Mouse (Mus musculus) midbrain, embryonic 10.5 days (tissue): ENCODE measurements around the gene S1pr5. TPM values are rescaled to one million over a fixed set of nuclear protein-coding genes. Genes with fewer than 3 reads are reported as not detected.

ENCODE experiments used
- DNase-seq: peaks from one replicate; pipeline ENCODE4 v3.0.0-alpha.2; 2017; ENCODE audit warnings: low spot score
- H3K27ac ChIP-seq: fragments of 300-500 bp; sonication (generic); replicated peaks from 2 replicates; pipeline ENCODE4 v1.5.1; 2016; ENCODE audit warnings: mild to moderate bottlenecking
- H3K27me3 ChIP-seq: fragments of 300-500 bp; sonication (generic); 2 replicates; pipeline ENCODE4 v1.6.1; 2016; ENCODE audit warnings: low read depth, mild to moderate bottlenecking; ENCODE audit not compliant: poor library complexity, severe bottlenecking
- H3K36me3 ChIP-seq: fragments of 300-500 bp; sonication (generic); 2 replicates; pipeline ENCODE4 v1.6.1; 2016; ENCODE audit warnings: mild to moderate bottlenecking, moderate library complexity
- H3K4me1 ChIP-seq: fragments of 300-500 bp; sonication (generic); 2 replicates; pipeline ENCODE4 v1.6.1; 2016
- H3K4me3 ChIP-seq: fragments of 300-500 bp; sonication (generic); 2 replicates; pipeline ENCODE4 v1.5.1; 2016; ENCODE audit warnings: mild to moderate bottlenecking, moderate library complexity
- H3K9me3 ChIP-seq: fragments of 300-500 bp; sonication (generic); replicated peaks from 2 replicates; pipeline ENCODE4 v1.6.1; 2016; ENCODE audit warnings: mild to moderate bottlenecking
- WGBS: fragments of 180-500 bp; shearing (Covaris S2); methylation state at CpG from one replicate; pipeline ENCODE4 v1.1.7; 2016; 5-methylcytosine and 5-hydroxymethylcytosine counted together
- polyA plus RNA-seq: library from polyadenylated mRNA; unstranded; fragments of >200 nt; fragmentation: Nextera tagmentation; extraction: Ambion mirVana; gene quantifications from 2 replicates; pipeline ENCODE4 v1.2.1, GENCODE M21; 2016

S1pr5 gene
- polyA plus RNA-seq, 1 experiment from 2014 or later, result 0.11 TPM

DNA sequence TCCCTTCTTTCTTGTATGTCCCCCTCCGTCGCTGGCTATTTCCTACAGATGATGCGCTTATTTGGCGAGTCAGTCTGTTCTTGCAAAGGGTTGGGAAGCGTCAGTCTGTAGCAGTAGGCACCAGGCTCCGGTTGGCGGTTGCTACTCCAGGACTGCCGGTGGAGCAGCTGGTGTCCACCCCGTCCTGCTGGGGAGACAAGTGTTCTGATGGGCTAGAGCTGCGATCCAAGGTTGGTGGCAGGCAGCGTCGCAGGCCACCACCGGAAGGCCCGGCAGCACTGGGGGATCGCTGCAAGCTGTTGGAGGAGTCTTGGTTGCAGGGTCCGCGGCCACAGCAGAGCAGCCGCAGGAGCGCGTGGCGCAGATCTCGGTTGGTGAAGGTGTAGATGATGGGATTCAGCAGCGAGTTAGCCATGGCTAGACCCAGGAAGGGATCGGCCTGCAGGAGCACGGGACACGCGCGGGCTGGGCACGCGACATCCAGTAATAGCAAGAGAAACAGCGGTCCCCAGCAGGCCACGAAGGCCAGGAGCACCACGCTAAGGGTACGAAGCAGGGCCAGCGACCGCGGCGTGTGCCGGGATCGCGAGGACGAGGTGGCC, 4.3 kb downstream of the S1pr5 start:
- WGBS, result 6% methylated on average over 42 of the region's 42 CpGs

DNA sequence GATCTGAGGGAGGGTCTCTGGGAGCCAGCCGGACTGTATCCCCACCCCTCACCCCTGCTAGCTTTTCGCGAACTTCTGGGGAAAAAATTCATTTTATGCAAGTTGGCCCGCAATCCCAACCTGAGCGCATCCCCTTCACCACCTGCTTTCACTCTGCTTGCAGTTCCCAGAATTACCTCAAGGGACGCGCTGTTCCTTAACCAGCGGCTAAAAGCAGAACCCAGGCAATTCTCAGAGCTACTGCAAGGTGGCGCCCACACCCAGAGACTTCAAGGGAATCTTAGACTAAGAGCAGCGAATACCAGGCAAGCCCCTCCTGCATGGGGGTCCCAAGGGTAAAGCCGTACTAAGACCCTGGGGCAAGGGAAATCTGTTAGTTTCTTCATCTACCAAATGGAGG, 6.9 kb downstream of the S1pr5 start:
- peak overlapping the region; percentile 29; the same call in 1 of the 2 replicates for H3K4me3 ChIP-seq
- WGBS, result 5% methylated on average over 11 of the region's 11 CpGs
- H3K36me3 ChIP-seq, result peaks cover 7% of the 10 kb centered on the region; the same call in 1 of the 2 replicates
- peak; percentile 87 for DNase-seq
- peaks cover 43% of the 10 kb centered on the region for H3K4me1 ChIP-seq
- H3K9me3 ChIP-seq, result peaks cover 8% of the 10 kb centered on the region; the same call in 1 of the 2 replicates
- H3K27me3 ChIP-seq, result peaks cover 68% of the 10 kb centered on the region
- H3K27ac ChIP-seq, result no peak overlapping the region

More for the DNA sequence above, 4.3 kb downstream of the S1pr5 start:
- DNase-seq, result no peak
- Histone ChIP-seq H3K27me3 (peaks cover 94% of the 10 kb centered on the region), H3K27ac (no peak overlapping the region), H3K4me3 (peak overlapping the region; percentile 51), H3K36me3 (no peaks in the 10 kb centered on the region), H3K9me3 (peaks cover 8% of the 10 kb centered on the region; the same call in 1 of the 2 replicates), H3K4me1 (peaks cover 33% of the 10 kb centered on the region)

DNA sequence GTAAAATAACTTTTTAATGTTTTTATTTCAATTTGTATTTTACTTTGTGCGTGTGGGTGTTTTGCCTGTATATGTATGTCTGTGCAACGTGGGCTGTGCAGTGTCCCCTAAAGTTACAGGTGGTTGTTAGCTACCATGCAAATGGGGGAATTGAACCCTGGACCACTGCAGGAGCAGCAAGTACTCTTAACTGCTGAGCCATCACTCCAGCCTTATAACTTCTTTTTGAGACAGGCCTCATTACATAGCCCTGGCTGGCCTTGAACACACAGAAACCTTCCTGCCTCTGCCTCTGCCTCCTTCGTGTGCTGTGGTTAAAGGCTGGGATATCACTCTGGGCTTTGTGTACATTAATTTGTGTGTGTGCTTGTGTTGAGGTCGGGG, 8.8 kb downstream of the S1pr5 start:
- H3K4me3 ChIP-seq, result peak overlapping the region; percentile 76
- peaks cover 50% of the 10 kb centered on the region for H3K27me3 ChIP-seq
- WGBS, result 41% methylated on average over 4 of the region's 4 CpGs
- peaks cover 8% of the 10 kb centered on the region; the same call in 1 of the 2 replicates for H3K9me3 ChIP-seq
- no peak for DNase-seq
- H3K27ac ChIP-seq, result peak overlapping the region; percentile 99; the same call in 1 of the 2 replicates
- peaks cover 24% of the 10 kb centered on the region for H3K36me3 ChIP-seq
- H3K4me1 ChIP-seq, result peaks cover 35% of the 10 kb centered on the region

DNA sequence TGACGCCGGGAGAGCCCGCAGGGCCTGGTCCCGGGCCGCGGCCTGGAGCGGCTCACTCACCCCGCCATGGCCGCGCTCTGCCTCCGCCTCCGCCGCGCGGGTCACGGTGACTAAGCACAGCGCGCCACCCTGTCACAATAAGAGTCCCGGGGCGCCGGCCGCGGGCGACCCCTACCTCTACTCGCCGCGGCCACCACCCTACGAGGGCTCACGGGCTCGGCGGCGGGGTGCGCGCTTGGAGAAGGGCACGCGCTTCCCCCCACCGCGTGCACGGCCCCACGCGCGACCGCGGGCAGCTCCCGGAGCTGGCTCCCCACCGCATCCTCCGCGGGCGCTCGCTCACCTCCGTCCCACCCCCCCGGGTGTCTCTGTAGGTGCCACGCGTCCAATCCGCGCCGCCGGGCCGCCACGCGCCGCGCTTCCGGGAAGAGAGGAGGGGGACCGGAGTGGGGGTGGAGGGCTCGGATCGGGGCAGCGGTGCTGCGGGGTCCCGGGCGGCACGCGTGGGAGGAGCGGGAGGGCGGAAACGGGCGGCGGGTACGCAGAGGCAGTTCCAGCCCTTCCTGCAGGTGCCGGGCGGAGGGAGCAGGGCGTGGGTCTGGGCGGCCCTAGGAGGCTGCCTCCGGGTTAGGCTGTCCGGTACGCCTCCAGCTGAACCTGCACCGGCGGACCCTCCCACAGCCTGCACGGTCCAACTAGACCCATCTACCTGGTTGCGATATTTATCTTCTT, 9.3 kb downstream of the S1pr5 start, which contains the start of gene Keap1:
Gene Keap1 (minus strand): TSS at position 629 of the 732 bp plus-strand sequence.
- peaks cover 30% of the 10 kb centered on the region for H3K36me3 ChIP-seq
- peak; percentile 84 for DNase-seq
- peak within 1 kb of the TSS; percentile 99 for H3K27ac ChIP-seq
- under 1% methylated on average over 88 of the region's 90 CpGs for WGBS
- peak within 1 kb of the TSS; percentile 76 for H3K4me3 ChIP-seq
- peaks cover 45% of the 10 kb centered on the region for H3K27me3 ChIP-seq
- peaks cover 8% of the 10 kb centered on the region; the same call in 1 of the 2 replicates for H3K9me3 ChIP-seq
- peaks cover 29% of the 10 kb centered on the region for H3K4me1 ChIP-seq

DNA sequence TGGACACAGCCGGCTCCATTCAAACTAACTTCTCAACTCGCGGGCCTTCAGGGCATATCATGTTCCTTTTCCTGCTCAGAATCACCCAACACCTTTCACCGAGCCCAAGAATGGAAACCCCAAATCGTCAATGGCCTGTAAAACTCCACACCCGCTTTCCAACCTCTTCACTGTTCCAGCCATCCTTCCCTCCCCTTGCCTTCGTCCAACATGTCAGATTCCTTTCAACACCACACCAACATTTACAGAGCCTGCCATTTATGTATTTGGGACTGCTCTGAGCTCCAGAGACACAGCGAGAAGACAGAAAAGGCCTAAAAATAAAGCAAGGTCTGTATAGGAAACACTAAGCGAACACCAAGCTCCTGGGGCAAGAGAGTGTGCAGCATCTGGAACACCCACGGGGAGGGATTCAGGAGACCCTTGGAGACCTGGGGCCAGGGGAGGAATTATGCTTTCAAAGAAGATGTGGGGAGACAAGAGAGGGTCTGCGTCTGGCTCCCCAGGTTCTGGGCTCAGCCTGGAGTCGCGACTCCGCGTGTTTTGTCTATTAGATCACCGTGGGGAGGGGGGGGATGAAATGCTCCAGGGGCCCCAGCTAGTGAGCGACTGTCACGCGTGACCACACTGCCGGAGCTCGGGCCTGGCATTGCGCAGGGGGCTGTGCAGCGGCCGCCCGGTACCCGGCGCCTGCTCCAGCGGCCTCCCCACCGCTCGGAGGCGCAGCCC, 10.1 kb downstream of the S1pr5 start:
- peaks cover 45% of the 10 kb centered on the region for H3K27me3 ChIP-seq
- WGBS, result 2% methylated on average over 31 of the region's 31 CpGs
- DNase-seq, result no peak

DNA sequence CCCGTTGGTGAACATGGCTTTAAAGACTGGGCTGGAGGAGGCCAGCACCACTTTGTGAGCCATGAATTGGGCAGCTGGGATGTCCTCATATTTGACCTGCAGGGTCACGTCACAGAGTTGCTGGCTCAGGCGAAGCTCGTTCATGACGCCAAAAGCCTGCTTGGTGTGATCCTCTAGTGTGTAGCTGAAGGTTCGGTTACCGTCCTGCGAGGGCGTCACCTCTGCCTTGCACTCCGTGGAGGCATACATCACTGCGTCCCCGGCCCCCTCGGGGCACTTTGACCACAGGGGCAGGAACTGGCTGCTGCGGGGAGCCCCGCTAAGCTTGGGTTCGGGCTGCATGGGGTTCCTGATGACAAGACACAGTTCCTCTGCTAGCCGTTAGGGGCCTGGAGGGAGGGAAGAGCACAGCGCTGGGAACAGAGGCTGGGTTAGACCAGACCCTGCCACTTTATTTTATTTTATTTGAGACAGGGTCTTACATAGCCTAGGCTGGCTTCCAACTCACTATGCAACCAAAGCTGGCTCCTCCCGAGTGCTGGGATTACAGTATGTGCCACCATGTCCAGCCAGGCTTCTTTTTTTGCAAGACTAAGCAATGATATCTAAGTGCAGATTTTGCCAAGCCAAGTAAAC, 10.8 kb downstream of the S1pr5 start:
- Histone ChIP-seq H3K27me3 (peaks cover 38% of the 10 kb centered on the region), H3K9me3 (no peaks in the 10 kb centered on the region), H3K4me1 (peaks cover 27% of the 10 kb centered on the region), H3K4me3 (peak overlapping the region; percentile 76), H3K36me3 (peaks cover 44% of the 10 kb centered on the region), H3K27ac (peak overlapping the region; percentile 99)
- 23% methylated on average over 19 of the region's 19 CpGs for WGBS
- peak; percentile 60 for DNase-seq

More for the DNA sequence above, 10.1 kb downstream of the S1pr5 start:
- Histone ChIP-seq H3K4me3 (peak overlapping the region; percentile 76), H3K27ac (peak overlapping the region; percentile 99), H3K36me3 (peaks cover 37% of the 10 kb centered on the region), H3K9me3 (peaks cover 7% of the 10 kb centered on the region; the same call in 1 of the 2 replicates), H3K4me1 (peaks cover 27% of the 10 kb centered on the region)

DNA sequence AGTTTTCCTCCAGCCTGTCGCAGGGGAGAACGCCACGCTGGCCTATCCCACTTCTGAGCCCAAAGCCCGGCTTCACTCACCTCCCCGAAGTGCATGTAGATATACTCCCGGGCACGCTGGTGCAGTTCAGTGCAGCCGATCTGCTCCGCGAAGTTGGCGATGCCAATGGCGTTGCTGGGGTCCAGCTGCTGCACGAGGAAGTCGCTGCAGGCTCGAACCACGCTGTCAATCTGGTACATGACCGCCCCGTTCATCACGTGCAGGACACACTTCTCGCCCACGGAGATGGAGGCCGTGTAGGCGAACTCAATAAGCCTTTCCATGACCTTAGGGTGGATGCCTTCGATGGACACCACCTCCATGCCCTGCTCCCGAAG, 11.3 kb downstream of the S1pr5 start:
- 87% methylated on average over 25 of the region's 25 CpGs for WGBS
- peaks cover 28% of the 10 kb centered on the region for H3K4me1 ChIP-seq
- peaks cover 49% of the 10 kb centered on the region for H3K36me3 ChIP-seq
- peak overlapping the region; percentile 76 for H3K4me3 ChIP-seq
- peak overlapping the region; percentile 99 for H3K27ac ChIP-seq
- DNase-seq, result no peak
- no peaks in the 10 kb centered on the region for H3K9me3 ChIP-seq
- H3K27me3 ChIP-seq, result peaks cover 33% of the 10 kb centered on the region

DNA sequence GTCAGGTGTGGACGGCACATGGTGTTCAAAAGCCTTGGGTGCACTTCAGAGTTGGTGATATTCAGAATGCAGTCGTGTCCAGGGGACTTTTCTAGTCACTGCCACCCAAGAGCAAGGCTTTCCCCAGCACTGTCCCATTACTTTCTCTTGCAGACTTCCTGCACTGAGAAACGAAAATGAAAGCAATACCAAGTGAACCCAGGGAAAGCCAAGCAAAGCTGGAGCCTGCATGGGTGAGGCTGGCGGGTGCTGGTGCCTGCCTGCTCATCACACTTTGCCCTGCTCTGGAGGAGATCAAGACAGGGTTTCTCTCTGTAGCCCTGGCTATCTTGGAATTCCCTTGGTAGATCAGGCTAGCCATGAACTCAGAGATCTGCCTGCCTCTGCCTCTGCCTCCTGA, 12.9 kb downstream of the S1pr5 start:
- H3K36me3 ChIP-seq, result peaks cover 63% of the 10 kb centered on the region
- H3K27me3 ChIP-seq, result peaks cover 17% of the 10 kb centered on the region
- DNase-seq, result no peak
- WGBS, result 89% methylated on average over 4 of the region's 4 CpGs
- H3K4me1 ChIP-seq, result peaks cover 26% of the 10 kb centered on the region
- H3K4me3 ChIP-seq, result no peak overlapping the region
- H3K27ac ChIP-seq, result no peak overlapping the region
- H3K9me3 ChIP-seq, result no peaks in the 10 kb centered on the region

DNA sequence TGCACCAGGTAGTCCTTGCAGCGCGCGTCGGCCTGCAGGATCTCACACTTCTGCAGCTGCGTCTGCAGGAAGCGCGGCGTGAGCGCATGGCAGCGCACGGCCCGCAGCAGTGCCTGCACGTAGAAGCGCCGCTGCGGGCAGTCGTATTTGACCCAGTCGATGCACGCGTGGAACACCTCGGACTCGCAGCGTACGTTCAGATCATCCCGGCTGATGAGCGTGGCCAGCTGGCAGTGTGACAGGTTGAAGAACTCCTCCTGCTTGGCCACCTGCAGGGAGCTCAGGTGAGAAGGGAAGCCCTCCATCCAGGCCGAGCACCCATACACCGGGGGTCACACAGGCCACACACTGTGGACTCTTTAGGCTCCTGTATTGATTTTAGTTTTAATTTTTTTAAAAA, 14.4 kb downstream of the S1pr5 start:
- Histone ChIP-seq H3K9me3 (no peaks in the 10 kb centered on the region), H3K27ac (no peak overlapping the region), H3K4me3 (no peak overlapping the region), H3K4me1 (peaks cover 18% of the 10 kb centered on the region), H3K27me3 (peaks cover 15% of the 10 kb centered on the region; the same call in 1 of the 2 replicates), H3K36me3 (peaks cover 79% of the 10 kb centered on the region)
- 71% methylated on average over 28 of the region's 28 CpGs for WGBS
- no peak for DNase-seq

DNA sequence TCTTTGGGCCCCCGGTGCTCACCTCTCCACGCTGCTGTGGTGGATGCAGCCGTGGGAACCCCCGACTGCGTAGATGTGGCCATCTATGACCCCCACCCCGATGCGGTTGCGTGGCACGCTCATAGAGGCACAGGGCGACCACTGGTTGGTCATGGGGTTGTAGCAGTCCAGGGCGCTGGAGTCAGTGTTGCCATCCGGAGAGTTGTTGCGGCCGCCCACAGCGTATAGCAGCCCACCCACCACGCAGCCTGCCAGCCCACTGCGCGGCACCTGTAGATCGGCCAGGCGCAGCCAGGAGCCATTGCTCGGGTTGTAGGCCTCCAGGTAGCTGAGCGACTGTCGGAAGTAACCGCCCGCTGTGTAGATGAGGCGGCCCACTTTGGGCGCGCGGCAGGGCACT, 14.9 kb downstream of the S1pr5 start:
- WGBS, result 86% methylated on average over 29 of the region's 29 CpGs
- peaks cover 20% of the 10 kb centered on the region; the same call in 1 of the 2 replicates for H3K27me3 ChIP-seq
- no peak overlapping the region for H3K27ac ChIP-seq
- peaks cover 18% of the 10 kb centered on the region for H3K4me1 ChIP-seq
- no peaks in the 10 kb centered on the region for H3K9me3 ChIP-seq
- H3K4me3 ChIP-seq, result no peak overlapping the region
- no peak for DNase-seq
- H3K36me3 ChIP-seq, result peaks cover 80% of the 10 kb centered on the region

DNA sequence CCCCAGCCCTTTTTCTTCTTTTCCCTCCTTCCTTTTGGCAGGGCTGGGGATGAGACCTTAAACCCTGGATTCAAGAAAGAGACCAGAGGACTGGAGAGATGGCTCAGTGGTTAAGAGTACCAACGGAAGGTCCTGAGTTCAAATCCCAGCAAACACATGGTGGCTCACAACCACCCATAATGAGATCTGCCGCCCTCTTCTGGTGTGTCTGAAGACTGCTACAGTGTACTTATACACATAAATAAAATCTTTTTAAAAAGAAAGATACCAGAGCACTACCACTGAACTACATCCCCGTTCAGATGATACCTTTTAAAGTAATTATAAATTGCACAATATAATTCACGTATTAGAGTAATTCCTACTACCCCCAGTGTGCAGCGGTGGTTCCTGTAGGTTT, 15.4 kb downstream of the S1pr5 start:
- DNase-seq, result no peak
- Histone ChIP-seq H3K9me3 (no peaks in the 10 kb centered on the region), H3K4me1 (peaks cover 19% of the 10 kb centered on the region), H3K4me3 (no peak overlapping the region), H3K36me3 (peaks cover 80% of the 10 kb centered on the region), H3K27ac (no peak overlapping the region), H3K27me3 (peaks cover 25% of the 10 kb centered on the region; the same call in 1 of the 2 replicates)
- WGBS, result 89% methylated on average over 5 of the region's 5 CpGs

DNA sequence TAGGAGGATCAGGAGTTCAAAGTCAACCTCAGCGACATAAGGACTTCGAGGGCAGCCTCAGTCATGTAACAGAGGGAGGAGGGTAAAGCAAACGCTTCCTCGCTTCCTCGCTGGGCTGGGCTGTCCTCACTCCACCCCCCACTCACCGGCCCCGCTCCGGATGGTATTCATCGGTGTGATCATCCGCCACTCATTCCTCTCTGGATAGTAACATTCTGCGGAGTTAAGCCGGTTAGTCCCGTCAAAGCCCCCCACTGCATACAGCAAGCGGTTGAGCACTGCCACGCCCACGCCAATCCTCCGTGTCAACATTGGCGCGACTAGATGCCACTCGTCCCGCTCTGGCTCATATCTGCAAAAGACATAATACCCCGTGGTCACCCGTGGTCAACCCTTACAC, 16.7 kb downstream of the S1pr5 start:
- H3K4me1 ChIP-seq, result peaks cover 14% of the 10 kb centered on the region
- peaks cover 38% of the 10 kb centered on the region for H3K27me3 ChIP-seq
- H3K36me3 ChIP-seq, result peaks cover 75% of the 10 kb centered on the region
- H3K9me3 ChIP-seq, result no peaks in the 10 kb centered on the region
- WGBS, result 46% methylated on average over 23 of the region's 23 CpGs
- no peak overlapping the region for H3K4me3 ChIP-seq
- no peak for DNase-seq
- no peak overlapping the region for H3K27ac ChIP-seq
